Mouse (Mus musculus) hindbrain, embryonic 15.5 days (tissue): ENCODE data around the gene Adtrp. TPM values are rescaled to one million over a fixed set of nuclear protein-coding genes. Genes with fewer than 3 reads are reported as not detected.

Experiments used
- ATAC-seq: fragments of 200-750 bp; cut with Nextera tagmentation; 2 replicates; pipeline ENCODE4 v1.8.0; 2017; ENCODE audit warnings: low read depth, moderate number of reproducible peaks, moderate TSS enrichment; ENCODE audit not compliant: low FRiP score
- H3K27ac ChIP-seq: fragments of 300-500 bp; sonication (generic); replicated peaks from 2 replicates; pipeline ENCODE4 v1.5.1; 2015; ENCODE audit warnings: mild to moderate bottlenecking, inconsistent platforms
- H3K27me3 ChIP-seq: fragments of 300-500 bp; sonication (generic); 2 replicates; pipeline ENCODE4 v1.6.1; 2015; ENCODE audit warnings: control low read depth, inconsistent platforms
- H3K36me3 ChIP-seq: fragments of 300-500 bp; sonication (generic); 2 replicates; pipeline ENCODE4 v1.6.1; 2015; ENCODE audit warnings: control low read depth, inconsistent platforms
- H3K4me1 ChIP-seq: fragments of 300-500 bp; sonication (generic); replicated peaks from 2 replicates; pipeline ENCODE4 v1.6.1; 2015; ENCODE audit warnings: control low read depth, inconsistent platforms
- H3K4me2 ChIP-seq: fragments of 300-500 bp; sonication (generic); 2 replicates; pipeline ENCODE4 v1.6.1; 2015; ENCODE audit warnings: moderate library complexity, mild to moderate bottlenecking, inconsistent platforms
- H3K4me3 ChIP-seq: fragments of 300-500 bp; sonication (generic); 2 replicates; pipeline ENCODE4 v1.5.1; 2015; ENCODE audit warnings: mild to moderate bottlenecking, inconsistent platforms
- H3K9ac ChIP-seq: fragments of 300-500 bp; sonication (generic); 2 replicates; pipeline ENCODE4 v1.6.1; 2015; ENCODE audit warnings: inconsistent platforms
- H3K9me3 ChIP-seq: fragments of 300-500 bp; sonication (generic); 2 replicates; pipeline ENCODE4 v1.6.1; 2016; ENCODE audit warnings: control low read depth, inconsistent platforms
- WGBS: fragments of 180-500 bp; shearing (Covaris S2); methylation state at CpG from one replicate; pipeline ENCODE4 v1.1.7; 2015; 5-methylcytosine and 5-hydroxymethylcytosine counted together
- polyA plus RNA-seq: library from polyadenylated mRNA; unstranded; fragments of >200 nt; fragmentation: Nextera tagmentation; extraction: Ambion mirVana; gene quantifications from 2 replicates; pipeline ENCODE4 v1.2.1, GENCODE M21; 2015

Adtrp gene
- polyA plus RNA-seq, 1 experiment from 2014 or later, result 0.43 TPM

- Histone ChIP-seq H3K9me3 (no peaks in the 10 kb centered on the region), H3K27me3 (no peaks in the 10 kb centered on the region), H3K4me1 (no peaks in the 10 kb centered on the region), H3K36me3 (no peaks in the 10 kb centered on the region), H3K4me2 (no peak overlapping the region), H3K4me3 (no peak overlapping the region), H3K9ac (no peak overlapping the region), H3K27ac (no peak overlapping the region)
- 70% methylated on average over 5 of the region's 5 CpGs for WGBS
- ATAC-seq, result no peak
These were observed 17.6 kb upstream of the Adtrp start for GRCm38 (mm10) chr13:41865071-41865470.

GRCm38 (mm10) chr13:41860603-41861405, 13.3 kb upstream of the Adtrp start:
- Histone ChIP-seq H3K9ac (no peak overlapping the region), H3K36me3 (no peaks in the 10 kb centered on the region), H3K27me3 (no peaks in the 10 kb centered on the region), H3K4me3 (no peak overlapping the region), H3K9me3 (no peaks in the 10 kb centered on the region), H3K27ac (no peak overlapping the region), H3K4me2 (no peak overlapping the region), H3K4me1 (no peaks in the 10 kb centered on the region)
- ATAC-seq, result no peak
- WGBS, result 94% methylated on average over 15 of the region's 15 CpGs

GRCm38 (mm10) chr13:41855206-41856185, 8.0 kb upstream of the Adtrp start:
- H3K4me2 ChIP-seq, result no peak overlapping the region
- no peak overlapping the region for H3K27ac ChIP-seq
- WGBS, result 66% methylated on average over 13 of the region's 13 CpGs
- H3K27me3 ChIP-seq, result no peaks in the 10 kb centered on the region
- no peak overlapping the region for H3K4me3 ChIP-seq
- H3K9ac ChIP-seq, result no peak overlapping the region
- 0 out of 2 replicates have a peak, but pooled peaks cover 3% of the 10 kb centered on the region for H3K4me1 ChIP-seq
- no peaks in the 10 kb centered on the region for H3K36me3 ChIP-seq
- no peak for ATAC-seq
- no peaks in the 10 kb centered on the region for H3K9me3 ChIP-seq

- ATAC-seq, result no peak
- H3K36me3 ChIP-seq, result no peaks in the 10 kb centered on the region
- WGBS, result 52% methylated on average over 3 of the region's 3 CpGs
- H3K27me3 ChIP-seq, result no peaks in the 10 kb centered on the region
- H3K27ac ChIP-seq, result no peak overlapping the region
- no peak overlapping the region for H3K9ac ChIP-seq
- H3K9me3 ChIP-seq, result no peaks in the 10 kb centered on the region
- H3K4me3 ChIP-seq, result no peak overlapping the region
- no peak overlapping the region for H3K4me2 ChIP-seq
- H3K4me1 ChIP-seq, result 0 out of 2 replicates have a peak, but pooled peaks cover 3% of the 10 kb centered on the region
These were observed 3.4 kb upstream of the Adtrp start for GRCm38 (mm10) chr13:41850727-41851378.

- H3K4me2 ChIP-seq, result no peak overlapping the region
- 85% methylated on average over 5 of the region's 5 CpGs for WGBS
- H3K36me3 ChIP-seq, result no peaks in the 10 kb centered on the region
- no peak overlapping the region for H3K27ac ChIP-seq
- H3K27me3 ChIP-seq, result no peaks in the 10 kb centered on the region
- no peak overlapping the region for H3K4me3 ChIP-seq
- ATAC-seq, result no peak
- 0 out of 2 replicates have a peak, but pooled peaks cover 3% of the 10 kb centered on the region for H3K4me1 ChIP-seq
- H3K9ac ChIP-seq, result no peak overlapping the region
- no peaks in the 10 kb centered on the region for H3K9me3 ChIP-seq
These were observed 968 bp downstream of the Adtrp start for GRCm38 (mm10) chr13:41846516-41846915.

- Histone ChIP-seq H3K4me2 (no peak overlapping the region), H3K4me1 (no peaks in the 10 kb centered on the region), H3K9me3 (no peaks in the 10 kb centered on the region), H3K36me3 (no peaks in the 10 kb centered on the region), H3K9ac (no peak overlapping the region), H3K27me3 (no peaks in the 10 kb centered on the region), H3K4me3 (no peak overlapping the region), H3K27ac (no peak overlapping the region)
- WGBS, result 88% methylated on average over 5 of the region's 5 CpGs
- ATAC-seq, result no peak
These were observed 2.5 kb downstream of the Adtrp start for GRCm38 (mm10) chr13:41845013-41845412.

GRCm38 (mm10) chr13:41844071-41844470, 3.4 kb downstream of the Adtrp start:
- Histone ChIP-seq H3K27me3 (no peaks in the 10 kb centered on the region), H3K27ac (no peak overlapping the region), H3K4me1 (no peaks in the 10 kb centered on the region), H3K9ac (no peak overlapping the region), H3K4me2 (no peak overlapping the region), H3K4me3 (no peak overlapping the region), H3K36me3 (no peaks in the 10 kb centered on the region), H3K9me3 (no peaks in the 10 kb centered on the region)
- 85% methylated on average over 4 of the region's 4 CpGs for WGBS
- ATAC-seq, result no peak

GRCm38 (mm10) chr13:41833614-41834139, 13.8 kb downstream of the Adtrp start:
- 95% methylated on average over 8 of the region's 8 CpGs for WGBS
- Histone ChIP-seq H3K27ac (no peak overlapping the region), H3K4me1 (no peaks in the 10 kb centered on the region), H3K9ac (no peak overlapping the region), H3K4me3 (no peak overlapping the region), H3K9me3 (no peaks in the 10 kb centered on the region), H3K4me2 (no peak overlapping the region), H3K27me3 (no peaks in the 10 kb centered on the region), H3K36me3 (no peaks in the 10 kb centered on the region)
- no peak for ATAC-seq

GRCm38 (mm10) chr13:41828296-41828754, 19.2 kb downstream of the Adtrp start:
- no peaks in the 10 kb centered on the region for H3K27me3 ChIP-seq
- no peaks in the 10 kb centered on the region for H3K9me3 ChIP-seq

GRCm38 (mm10) chr13:41827581-41827980, 19.9 kb downstream of the Adtrp start:
- H3K27me3 ChIP-seq, result no peaks in the 10 kb centered on the region
- H3K4me2 ChIP-seq, result no peak overlapping the region
- H3K36me3 ChIP-seq, result no peaks in the 10 kb centered on the region
- no peak for ATAC-seq
- H3K4me3 ChIP-seq, result no peak overlapping the region
- H3K27ac ChIP-seq, result no peak overlapping the region
- no peaks in the 10 kb centered on the region for H3K9me3 ChIP-seq
- no peak overlapping the region for H3K9ac ChIP-seq
- WGBS, result 92% methylated on average over 5 of the region's 5 CpGs
- no peaks in the 10 kb centered on the region for H3K4me1 ChIP-seq

More at GRCm38 (mm10) chr13:41828296-41828754, 19.2 kb downstream of the Adtrp start:
- no peak for ATAC-seq
- Histone ChIP-seq H3K27ac (no peak overlapping the region), H3K9ac (no peak overlapping the region), H3K4me1 (no peaks in the 10 kb centered on the region), H3K4me3 (no peak overlapping the region), H3K4me2 (no peak overlapping the region), H3K36me3 (no peaks in the 10 kb centered on the region)
- WGBS, result 94% methylated on average over 8 of the region's 8 CpGs

- 77% methylated on average over 11 of the region's 11 CpGs for WGBS
- H3K9ac ChIP-seq, result no peak overlapping the region
- ATAC-seq, result no peak
These were observed 22.0 kb downstream of the Adtrp start for GRCm38 (mm10) chr13:41825379-41825966.

More at GRCm38 (mm10) chr13:41825379-41825966, 22.0 kb downstream of the Adtrp start:
- H3K36me3 ChIP-seq, result no peaks in the 10 kb centered on the region
- no peaks in the 10 kb centered on the region for H3K9me3 ChIP-seq
- no peak overlapping the region for H3K27ac ChIP-seq
- no peaks in the 10 kb centered on the region for H3K4me1 ChIP-seq
- no peak overlapping the region for H3K4me3 ChIP-seq
- H3K4me2 ChIP-seq, result no peak overlapping the region
- no peaks in the 10 kb centered on the region for H3K27me3 ChIP-seq
